Mouse (Mus musculus) E14TG2a.4 (cell line): ENCODE measurements around the gene Hcar2.

ENCODE experiments used
- CTCF ChIP-seq: conservative IDR thresholded peaks from 2 replicates; pipeline ENCODE4 v1.5.1; 2014; ENCODE audit warnings: low read length
- NANOG ChIP-seq: IDR thresholded peaks from 2 replicates; pipeline ENCODE4 v1.6.1; 2014; ENCODE audit warnings: borderline replicate concordance, low read length, mixed read lengths

- TF ChIP-seq CTCF, result no peak
- TF ChIP-seq NANOG, result no peak
These were observed 12.8 kb upstream of the Hcar2 start for GRCm38 (mm10) chr5:123878056-123878455.
